In the genomic region with DNA sequence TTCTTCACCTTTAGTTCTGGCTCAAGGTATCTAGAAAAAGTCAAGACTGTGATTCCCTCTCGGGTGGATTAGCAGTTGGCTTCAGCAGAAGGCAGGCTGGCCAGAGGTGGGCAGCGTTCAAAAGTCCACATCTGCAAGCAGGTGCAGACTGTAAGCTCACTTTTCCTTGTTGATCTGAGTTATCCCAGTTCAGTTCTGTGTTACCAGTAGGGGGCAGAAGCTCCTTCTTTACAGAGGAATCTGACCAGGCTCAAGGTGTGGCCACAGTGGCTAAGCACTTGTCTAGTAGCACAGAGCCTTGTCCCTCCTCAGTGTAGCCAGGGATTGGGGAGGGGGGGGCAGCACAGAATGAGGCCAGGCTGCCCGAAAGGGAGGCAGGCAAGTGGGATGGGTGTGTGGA, we compare ENCODE assay signal across 8 mouse cellular contexts. TPM values are rescaled to one million over a fixed set of nuclear protein-coding genes. Genes with fewer than 3 reads are reported as not detected.
A peak's percentile ranks its signal among the peaks of the same experiment; 100 is the strongest.
DNase-seq lines count a peak whose midpoint lies in the region; ATAC-seq and TF ChIP-seq lines count a peak whose summit lies in the region.

No protein-coding gene starts in this region.

- no peak for TF ChIP-seq POLR2A in bone marrow macrophage, adult 2 months (IDR thresholded peaks at IDR 0.05; ENCODE audit: borderline replicate concordance, low read depth, low read length)

- intact Hi-C loops in heart, postnatal 25 days (cut with DNase I) = loop anchor here (1.0 kb wide), 1 partner anchor 27 kb away; no protein-coding TSS in a partner anchor
- intact Hi-C loops in gastrocnemius, postnatal 14 days (cut with DNase I; ENCODE audit: low total_unique reads) = no loop called here

- TF ChIP-seq CTCF in C2C12 (IDR thresholded peaks at IDR 0.05; ENCODE audit: control insufficient read depth, insufficient read depth, insufficient read length) = peak; percentile 14
- TF ChIP-seq CTCF in bone marrow macrophage, adult 2 months (IDR thresholded peaks at IDR 0.05; ENCODE audit: low read depth, low read length) = peak; percentile 51; the same call in 1 of the 2 replicates
- peak; percentile 83 for TF ChIP-seq CTCF in kidney, postnatal 0 days (IDR thresholded peaks at IDR 0.05; ENCODE audit: low read depth)

- H3K4me1 ChIP-seq in bone marrow macrophage, adult 2 months (ENCODE audit: control insufficient read depth, insufficient read depth, low read length) = peaks cover 24% of the 10 kb centered on the region
- H3K4me1 ChIP-seq in kidney, postnatal 0 days (replicated peaks; ENCODE audit: insufficient read depth, low read length) = no peaks in the 10 kb centered on the region

- H3K4me2 ChIP-seq in kidney, postnatal 0 days (ENCODE audit: low read length) = no peak overlapping the region

- ATAC-seq in kidney, postnatal 0 days (replicated peaks; ENCODE audit: low FRiP score, low read depth) = 0 out of 2 replicates have a peak, but pooled peaks have one; percentile 31

- H3K9me3 ChIP-seq in kidney, postnatal 0 days (replicated peaks; ENCODE audit: low read length) = no peaks in the 10 kb centered on the region

- H3K79me2 ChIP-seq in C2C12 (ENCODE audit: control insufficient read depth, insufficient read depth) = peaks cover 24% of the 10 kb centered on the region

- H3K9ac ChIP-seq in kidney, postnatal 0 days (ENCODE audit: low read depth, low read length) = no peak overlapping the region

- DNase-seq in heart, adult 18-20 months = peak; percentile 85 to 86
- no peak for DNase-seq in heart, postnatal 25 days (ENCODE audit: low spot score)
- DNase-seq in gastrocnemius, postnatal 14 days = peak; percentile 64
- peak; percentile 87 for DNase-seq in kidney, postnatal 0 days (ENCODE audit: low spot score)
- peak; percentile 96 for DNase-seq in lung, postnatal 36 days
- peak; percentile 43 for DNase-seq in thymus, postnatal 25 days

- H3K4me3 ChIP-seq in C2C12 (ENCODE audit: insufficient read depth, poor library complexity, severe bottlenecking) = no peak overlapping the region
- H3K4me3 ChIP-seq in bone marrow macrophage, adult 2 months (ENCODE audit: insufficient read depth, low read length) = no peak overlapping the region
- no peak overlapping the region for H3K4me3 ChIP-seq in kidney, postnatal 0 days (replicated peaks; ENCODE audit: low read depth, low read length)

- no peak overlapping the region for H3K27ac ChIP-seq in bone marrow macrophage, adult 2 months (ENCODE audit: insufficient read depth, low read depth, low read length)
- no peak overlapping the region for H3K27ac ChIP-seq in kidney, postnatal 0 days

- H3ac ChIP-seq in C2C12 (ENCODE audit: control insufficient read depth, insufficient read length, low read depth) = no peak overlapping the region

- peaks cover 92% of the 10 kb centered on the region for H3K36me3 ChIP-seq in C2C12 (ENCODE audit: control insufficient read depth, insufficient read depth)
- H3K36me3 ChIP-seq in kidney, postnatal 0 days (ENCODE audit: insufficient read depth, low read length) = peaks cover 80% of the 10 kb centered on the region

- H3K27me3 ChIP-seq in C2C12 (ENCODE audit: control insufficient read depth, insufficient read depth, insufficient read length) = no peaks in the 10 kb centered on the region
- H3K27me3 ChIP-seq in kidney, postnatal 0 days (ENCODE audit: insufficient read depth, low read length) = no peaks in the 10 kb centered on the region

- peaks cover 4% of the 10 kb centered on the region for H3K79me3 ChIP-seq in C2C12 (ENCODE audit: low read depth)

- 46% methylated on average over 3 of the region's 3 CpGs for WGBS in kidney, postnatal 0 days

TF ChIP-seq in C2C12, 6 proteins besides CTCF, POLR2A, EP300 and RAD21:
- TF ChIP-seq MYOD1 (IDR thresholded peaks at IDR 0.05; ENCODE audit: control insufficient read depth, insufficient read length, low read depth) = no peak
- no peak for TF ChIP-seq FOSL1 (IDR thresholded peaks at IDR 0.05; ENCODE audit: insufficient read depth, low read length, poor library complexity, severe bottlenecking)
- no peak for TF ChIP-seq USF1 (IDR thresholded peaks at IDR 0.05; ENCODE audit: low read depth)
- no peak for TF ChIP-seq MYOG (IDR thresholded peaks at IDR 0.05; ENCODE audit: control insufficient read depth, extremely low read depth, insufficient read length)
- TF ChIP-seq MAX (IDR thresholded peaks at IDR 0.05) = no peak
- TF ChIP-seq CEBPB (IDR thresholded peaks at IDR 0.05; ENCODE audit: low read depth) = no peak

RNA-seq across cellular contexts. Expression of a gene that starts 22.4 kb away (rescaled TPM):
- total RNA-seq in heart, adult 18-20 months (2021) = 10 to 100 TPM; 21.3 to 21.6 TPM
- 10 to 100 TPM; 20.3 to 27.3 TPM for total RNA-seq in heart, postnatal 25 days (2021)
- 46.2 TPM for polyA plus RNA-seq in C2C12 (2012; fragmentation: generic; extraction: Trizol)
- polyA plus RNA-seq in bone marrow macrophage, adult 2 months (2012; ENCODE audit: insufficient read depth, insufficient read length, missing spikeins) = 69.5 and 77.5 TPM in 2 replicates
- 10 to 100 TPM; 17.6 to 21.2 TPM for total RNA-seq in gastrocnemius, postnatal 14 days (2021)
- 19.4 and 21.0 TPM in 2 replicates for polyA plus RNA-seq in kidney, postnatal 0 days (2015; fragmentation: Nextera tagmentation; extraction: Ambion mirVana)

RNA-seq across cellular contexts. Expression of a gene that starts 33.7 kb away (rescaled TPM):
- 1 to 10 TPM; 6.4 to 8.3 TPM for total RNA-seq in heart, adult 18-20 months (2021)
- 10 to 100 TPM; 12.2 to 13.2 TPM for total RNA-seq in heart, postnatal 25 days (2021)
- 12.9 TPM for polyA plus RNA-seq in C2C12 (2012; fragmentation: generic; extraction: Trizol)
- polyA plus RNA-seq in bone marrow macrophage, adult 2 months (2012; ENCODE audit: insufficient read depth, insufficient read length, missing spikeins) = 6.5 and 6.6 TPM in 2 replicates
- 1 to 10 TPM; 5.5 to 6.2 TPM for total RNA-seq in gastrocnemius, postnatal 14 days (2021)
- polyA plus RNA-seq in kidney, postnatal 0 days (2015; fragmentation: Nextera tagmentation; extraction: Ambion mirVana) = 25.7 and 26.7 TPM in 2 replicates

Comparison
In these comparisons a context has a peak if more than half of its experiments do, and no peak if none do; other contexts are left out.
1. CTCF ChIP-seq: peak in every context shown above with its lines; median percentile 83 in kidney, postnatal 0 days; 51 in bone marrow macrophage, adult 2 months; 14 in C2C12.